Mouse (Mus musculus) erythroid progenitor cell, adult 5-6 weeks (primary cell): ENCODE data around the gene Spaca6. TPM values are rescaled to one million over a fixed set of nuclear protein-coding genes. Genes with fewer than 3 reads are reported as not detected.
"Not testable (repeated sequence)": the region's sequence is repeated elsewhere in the genome, so short reads cannot be mapped to it uniquely, and the experiment has no call there.

ENCODE experiments used
- ATAC-seq: replicated peaks from 2 replicates; pipeline ENCODE4 v1.8.0; 2016; ENCODE audit warnings: moderate number of reproducible peaks, mild to moderate bottlenecking, moderate TSS enrichment, inconsistent platforms; ENCODE audit not compliant: poor library complexity, low FRiP score, severe bottlenecking
- total RNA-seq, 2 experiments: library from RNA; stranded (forward) in 1 of 2; stranded (reverse) in 1 of 2; fragments of 150-400 nt in 1 of 2; fragments of 186-747, 209-891 nt in 1 of 2; gene quantifications; 2 replicates each; pipeline versions ENCODE4 v1.2.3 to v1.2.4; 2015 to 2017; ENCODE audit warnings: low replicate concordance in 2 of 2

Gene Spaca6
- total RNA-seq, 2 experiments from 2014 or later, result not detected

GRCm38 (mm10) chr17:17843534-17844261 is 16.7 kb downstream of the Spaca6 start:
- no peak for ATAC-seq

GRCm38 (mm10) chr17:17844606-17845005 is 17.6 kb downstream of the Spaca6 start:
- not testable (repeated sequence) for ATAC-seq

DNA sequence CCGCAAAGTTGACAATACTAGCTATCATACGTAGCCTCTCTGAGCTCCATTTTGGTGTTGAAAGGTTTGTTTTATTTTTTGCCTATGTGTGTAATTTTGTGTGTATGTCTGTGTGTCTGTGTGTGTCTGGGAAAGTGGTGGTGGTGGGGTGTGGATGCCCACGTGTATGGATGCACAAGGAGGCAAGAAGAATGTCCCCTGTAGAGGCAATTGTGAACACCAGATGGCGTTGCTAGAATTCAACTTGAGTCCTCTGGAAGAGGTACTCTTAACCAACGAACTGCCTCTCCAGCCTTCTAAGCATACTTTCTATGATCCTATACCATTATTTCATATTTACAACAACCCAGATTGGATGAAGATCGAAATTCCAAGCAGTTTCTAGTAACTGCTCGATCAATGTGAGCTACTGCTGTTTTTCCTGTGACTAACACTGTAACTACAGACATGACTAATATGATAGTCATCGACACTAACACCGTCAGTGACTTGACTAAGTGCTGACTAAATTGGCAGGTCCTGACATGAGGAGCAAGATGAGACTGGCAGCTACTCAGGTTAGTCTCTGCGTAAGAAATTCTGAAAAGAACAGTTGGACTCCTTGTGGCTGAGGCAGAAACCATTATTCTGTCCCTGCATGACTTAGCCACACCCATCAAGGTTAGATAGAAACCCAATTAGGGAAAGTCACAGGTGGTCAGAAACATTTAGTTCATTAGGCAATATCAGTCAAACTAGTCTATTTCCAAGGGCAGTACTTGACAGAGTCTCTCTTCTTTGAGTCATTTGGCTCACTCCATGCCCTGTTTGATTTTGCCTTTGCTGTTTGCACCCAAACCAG is 18.4 kb downstream of the Spaca6 start:
- no peak for ATAC-seq

GRCm38 (mm10) chr17:17848988-17849387 is 22.0 kb downstream of the Spaca6 start:
- ATAC-seq, result no peak

DNA sequence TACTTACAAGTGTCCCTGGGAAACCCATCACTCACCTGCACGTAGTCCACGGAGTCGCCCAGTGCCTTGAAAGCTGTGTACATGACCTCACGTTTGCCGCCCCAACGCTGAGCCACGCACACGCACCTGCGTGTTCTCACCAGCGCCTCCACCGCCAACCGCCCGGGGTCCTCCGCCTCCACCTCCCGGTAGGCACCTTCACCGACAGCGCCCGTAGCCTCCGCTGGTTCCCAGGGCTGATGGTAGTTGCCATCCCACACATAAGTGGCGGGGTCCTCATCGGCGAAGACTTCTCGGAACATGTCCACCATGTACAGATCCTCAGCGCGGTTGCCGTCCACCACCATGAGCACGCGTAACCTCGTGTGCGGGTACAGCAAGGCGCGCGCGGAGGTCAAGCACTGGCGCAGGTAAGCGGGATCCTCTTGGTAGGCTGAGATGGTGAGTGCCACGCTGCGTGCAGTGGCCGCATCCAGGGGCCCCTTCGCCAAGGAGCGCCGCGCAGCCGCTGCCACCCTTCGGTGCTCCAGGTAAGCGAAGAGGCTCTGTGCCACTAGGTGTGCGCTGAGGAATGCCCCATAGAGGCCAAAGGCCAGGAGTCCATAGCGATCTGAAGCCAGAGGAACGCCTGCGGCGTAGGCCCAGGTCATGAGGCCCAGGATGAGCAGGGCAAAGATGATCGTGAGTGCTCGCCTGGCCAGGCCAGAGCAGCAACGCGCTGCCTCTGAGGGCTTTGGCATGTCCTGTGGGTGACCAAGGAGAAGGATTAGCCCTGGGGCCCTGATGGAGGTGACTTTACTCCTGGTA is 23.2 kb downstream of the Spaca6 start:
- ATAC-seq, result no peak

GRCm38 (mm10) chr17:17855064-17855838 is 28.3 kb downstream of the Spaca6 start, which contains the start of gene Has1:
TSS of gene Has1 (minus strand) at chr17:17855205.
- no peak for ATAC-seq

GRCm38 (mm10) chr17:17856612-17857011 is 29.7 kb downstream of the Spaca6 start:
- no peak for ATAC-seq

DNA sequence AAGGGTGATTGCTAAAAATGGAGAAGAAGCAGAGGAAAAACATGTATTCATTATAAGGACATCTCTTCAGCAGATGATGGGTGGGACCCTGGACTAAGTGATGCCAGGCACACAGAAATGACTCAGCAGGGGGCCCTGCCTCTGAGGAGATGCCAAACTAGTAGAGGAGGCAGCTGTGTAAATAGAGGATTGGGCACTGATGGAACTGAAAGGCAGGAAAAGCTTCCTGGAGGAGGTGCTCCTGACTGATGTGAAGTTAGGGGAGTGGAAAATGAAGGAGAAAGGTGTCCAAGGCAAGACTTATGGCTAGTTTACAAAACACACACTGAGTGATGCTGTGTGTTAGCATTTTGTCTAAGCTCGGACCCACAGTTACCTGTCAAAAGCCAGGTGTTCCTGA is 30.5 kb downstream of the Spaca6 start:
- ATAC-seq, result no peak

DNA sequence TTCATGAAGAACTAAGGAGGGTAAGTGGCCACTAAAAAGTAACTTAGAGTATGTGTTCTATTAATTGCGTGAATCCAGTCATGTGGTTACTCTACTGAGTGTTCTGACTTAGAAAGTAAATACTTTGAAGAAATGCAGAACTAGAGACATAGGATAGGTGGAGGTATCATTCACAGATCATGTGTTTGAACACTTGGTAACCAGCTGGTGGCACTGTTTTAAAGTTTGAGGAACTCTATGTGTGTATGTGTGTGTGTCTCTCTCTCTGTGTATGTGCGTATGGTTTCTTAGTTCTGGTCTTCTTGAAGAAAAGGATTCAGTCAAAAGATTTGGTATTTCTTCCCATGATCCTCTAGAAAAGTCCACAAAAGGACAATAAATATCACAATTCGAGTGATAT is 33.2 kb downstream of the Spaca6 start:
- no peak for ATAC-seq

DNA sequence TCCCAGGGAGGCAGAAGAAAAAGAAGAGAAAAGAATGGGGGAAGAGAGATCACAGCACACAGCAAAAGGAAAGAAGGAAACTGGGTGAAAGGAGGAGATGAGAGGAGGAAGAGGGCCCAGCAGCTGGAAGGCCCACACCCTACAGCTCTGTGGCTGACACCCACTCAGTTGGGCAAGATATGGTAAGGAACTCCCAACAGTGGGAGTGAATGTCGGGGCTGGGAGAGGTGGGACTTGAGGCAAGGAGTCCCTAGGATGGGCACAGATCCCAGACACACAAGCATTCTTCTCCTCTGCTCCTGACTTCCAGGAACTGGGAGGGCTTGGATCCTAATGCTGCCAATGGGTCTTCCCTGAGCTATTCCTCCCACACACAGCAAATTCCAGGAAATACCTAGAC is 35.4 kb downstream of the Spaca6 start:
- ATAC-seq, result no peak

GRCm38 (mm10) chr17:17865168-17865567 is 38.2 kb downstream of the Spaca6 start:
- ATAC-seq, result no peak

GRCm38 (mm10) chr17:17866801-17867469 is 40.0 kb downstream of the Spaca6 start:
- no peak for ATAC-seq

DNA sequence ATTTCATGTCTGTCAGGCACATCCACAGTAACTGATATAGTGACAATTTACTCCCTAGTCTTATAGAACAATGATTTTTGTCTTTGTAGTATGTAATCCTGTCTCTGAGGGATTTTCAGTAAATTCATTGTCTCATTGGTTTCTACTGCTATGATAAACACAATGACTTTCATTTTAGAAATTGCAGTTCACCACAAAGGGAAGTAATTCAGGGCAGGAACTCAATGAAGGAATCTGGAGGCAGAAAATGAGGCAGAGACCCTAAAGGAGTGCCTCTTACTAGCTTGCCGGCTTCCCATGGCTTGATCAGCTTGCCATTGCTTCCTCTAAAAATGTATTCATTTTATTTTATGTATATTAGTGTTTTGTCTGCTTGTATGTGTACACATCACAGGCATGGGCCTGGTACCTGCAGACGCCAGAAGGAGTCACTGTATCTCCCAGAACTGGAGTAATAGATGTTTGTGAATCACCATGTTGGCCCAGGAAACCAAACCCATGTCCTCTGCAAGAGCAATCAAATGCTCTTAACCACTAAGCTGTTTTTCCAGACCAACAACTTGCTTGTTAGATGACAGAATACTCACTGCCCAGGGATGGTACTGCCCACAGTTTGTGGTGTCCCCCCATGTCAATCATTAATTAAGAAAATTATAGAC is 44.1 kb downstream of the Spaca6 start:
- ATAC-seq, result no peak

DNA sequence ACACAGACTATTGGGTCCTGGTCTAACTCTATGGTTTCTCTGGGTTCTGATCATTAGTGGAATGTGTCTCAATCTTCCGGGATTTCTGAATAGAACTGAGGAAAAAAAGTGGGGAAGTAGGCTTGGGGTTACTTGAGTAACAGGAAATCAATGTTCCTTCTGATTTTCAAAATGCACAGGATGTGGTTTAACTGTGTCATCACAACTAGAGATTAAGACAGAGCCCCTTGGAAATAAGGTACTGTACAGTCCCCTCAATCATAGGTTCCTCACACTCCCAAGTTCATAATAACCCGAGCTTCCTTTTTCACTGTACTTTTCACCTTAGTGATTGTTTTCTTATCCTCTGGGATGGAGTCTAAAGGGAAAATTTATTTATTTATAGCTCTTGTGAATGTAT is 44.7 kb downstream of the Spaca6 start:
- no peak for ATAC-seq

GRCm38 (mm10) chr17:17879347-17879746 is 52.4 kb downstream of the Spaca6 start:
- ATAC-seq, result no peak

GRCm38 (mm10) chr17:17882672-17883071 is 55.7 kb downstream of the Spaca6 start:
- ATAC-seq, result no peak

GRCm38 (mm10) chr17:17883840-17884239 is 56.9 kb downstream of the Spaca6 start, which contains the start of gene Fpr1:
TSS of gene Fpr1 (minus strand) at chr17:17883940.
- ATAC-seq, result no peak

GRCm38 (mm10) chr17:17887774-17888248 is 60.9 kb downstream of the Spaca6 start, which contains the start of the genes Fpr2 and Fpr3:
TSS of gene Fpr2 (plus strand) at chr17:17887824.
TSS of gene Fpr3 (plus strand) at chr17:17887852.
- no peak for ATAC-seq
